In genomic region chr13:12188804-12189203, GRCm38 (mm10) we compare ENCODE assay signal across 25 mouse cellular contexts.
DNase-seq lines count a peak whose midpoint lies in the region; ATAC-seq and TF ChIP-seq lines count a peak whose summit lies in the region.
"Had no signal": no experiment of that assay in that cellular context is flagged by ENCODE, and none has a peak within 500 bp of the region (broad histone marks: within the 10 kb centered on the region; RNA-seq: fewer than 3 reads in every experiment).

No protein-coding gene starts in this region.

- no peak for TF ChIP-seq CTCF in E14TG2a.4 (conservative IDR thresholded peaks at IDR 0.05; ENCODE audit: low read length)

- no peak overlapping the region for H3K27ac ChIP-seq in midbrain, embryonic 11.5 days (ENCODE audit: low read depth, low read length)
- H3K27ac ChIP-seq: embryonic facial prominence, embryonic 10.5 days; embryonic facial prominence, embryonic 13.5 days; forebrain, embryonic 12.5 days; forebrain, embryonic 15.5 days; hindbrain, embryonic 10.5 days; hindbrain, embryonic 13.5 days; intestine, embryonic 15.5 days had no signal

- DNase-seq in cerebellum, adult 11-12 months: peak; percentile 29
- no peak for DNase-seq in cerebellum, adult 8-10 months
- DNase-seq in cerebellum, postnatal 10 days: peak; percentile 33 to 45
- DNase-seq in cerebellum, adult 9-10 months: no peak
- DNase-seq in cerebellum, postnatal 25 days: peak; percentile 40 to 68
- no peak for DNase-seq in midbrain, embryonic 11.5 days (ENCODE audit: low spot score, missing footprints)
- DNase-seq: adrenal gland, adult 8-10 months; adrenal gland, postnatal 25 days; embryo, embryonic 11 days; gastrocnemius, postnatal 25 days; kidney, adult 11 months; kidney, adult 8-10 months had no signal

- H3K9me3 ChIP-seq in E14TG2a.4 (ENCODE audit: low read length): no peaks in the 10 kb centered on the region
- no peaks in the 10 kb centered on the region for H3K9me3 ChIP-seq in midbrain, embryonic 11.5 days (ENCODE audit: control insufficient read depth, low read length)
- H3K9me3 ChIP-seq: embryonic facial prominence, embryonic 10.5 days; embryonic facial prominence, embryonic 13.5 days; forebrain, embryonic 12.5 days; forebrain, embryonic 15.5 days; hindbrain, embryonic 10.5 days; hindbrain, embryonic 13.5 days; intestine, embryonic 15.5 days had no signal

- no peak overlapping the region for H3K4me2 ChIP-seq in midbrain, embryonic 11.5 days
- H3K4me2 ChIP-seq: embryonic facial prominence, embryonic 13.5 days; forebrain, embryonic 12.5 days; forebrain, embryonic 15.5 days; heart, embryonic 11.5 days; hindbrain, embryonic 13.5 days; intestine, embryonic 15.5 days had no signal

- 91% methylated on average over 11 of the region's 11 CpGs for WGBS in midbrain, embryonic 11.5 days

- peaks cover 24% of the 10 kb centered on the region for H3K4me1 ChIP-seq in E14TG2a.4 (replicated peaks; ENCODE audit: low read depth, low read length)
- peaks cover 4% of the 10 kb centered on the region for H3K4me1 ChIP-seq in midbrain, embryonic 11.5 days (ENCODE audit: control insufficient read depth, insufficient read depth, low read length)
- H3K4me1 ChIP-seq: embryonic facial prominence, embryonic 10.5 days; embryonic facial prominence, embryonic 13.5 days; forebrain, embryonic 12.5 days; forebrain, embryonic 15.5 days; hindbrain, embryonic 13.5 days; intestine, embryonic 15.5 days had no signal

- ATAC-seq in granulocyte monocyte progenitor cell, adult 5-6 weeks (replicated peaks; ENCODE audit: poor library complexity, severe bottlenecking): no peak
- no peak for ATAC-seq in midbrain, embryonic 11.5 days (ENCODE audit: low FRiP score)
- ATAC-seq: activated CD4-positive, CD25-positive, alpha-beta regulatory T cell, adult 4 months; forebrain, embryonic 15.5 days; hindbrain, embryonic 16.5 days; intestine, embryonic 15.5 days had no signal

- H3K9ac ChIP-seq in midbrain, embryonic 11.5 days (ENCODE audit: low read length): no peak overlapping the region
- H3K9ac ChIP-seq: embryonic facial prominence, embryonic 13.5 days; forebrain, embryonic 12.5 days; forebrain, embryonic 15.5 days; hindbrain, embryonic 13.5 days; intestine, embryonic 15.5 days had no signal

- H3K4me3 ChIP-seq in E14TG2a.4 (replicated peaks; ENCODE audit: low read length): peak overlapping the region; percentile 62
- no peak overlapping the region for H3K4me3 ChIP-seq in midbrain, embryonic 11.5 days (ENCODE audit: low read depth, low read length)
- H3K4me3 ChIP-seq: embryonic facial prominence, embryonic 10.5 days; embryonic facial prominence, embryonic 13.5 days; erythroblast, embryonic 14.5 days; forebrain, embryonic 12.5 days; forebrain, embryonic 15.5 days; hindbrain, embryonic 10.5 days; hindbrain, embryonic 13.5 days; intestine, embryonic 15.5 days had no signal

- H3K27me3 ChIP-seq in E14TG2a.4 (ENCODE audit: insufficient read depth, low read length): no peaks in the 10 kb centered on the region
- no peaks in the 10 kb centered on the region for H3K27me3 ChIP-seq in midbrain, embryonic 11.5 days (ENCODE audit: control insufficient read depth, insufficient read depth, low read length)
- H3K27me3 ChIP-seq: embryonic facial prominence, embryonic 13.5 days; forebrain, embryonic 12.5 days; forebrain, embryonic 15.5 days; hindbrain, embryonic 13.5 days; intestine, embryonic 15.5 days had no signal

- H3K36me3 ChIP-seq in E14TG2a.4 (ENCODE audit: insufficient read depth, low read length): peaks cover 66% of the 10 kb centered on the region
- peaks cover 2% of the 10 kb centered on the region; the same call in 1 of the 2 replicates for H3K36me3 ChIP-seq in midbrain, embryonic 11.5 days (ENCODE audit: control insufficient read depth, insufficient read depth, low read length)

Comparison
In these comparisons a context has a peak if more than half of its experiments do, and no peak if none do; other contexts are left out.
1. DNase-seq: peak in cerebellum, adult 11-12 months (single experiment), cerebellum, postnatal 10 days (2 of 2) and cerebellum, postnatal 25 days (2 of 2); none in cerebellum, adult 8-10 months (single experiment), cerebellum, adult 9-10 months (single experiment) and midbrain, embryonic 11.5 days (single experiment).